Mouse (Mus musculus) lung, adult 2 months (tissue): ENCODE measurements around the gene Tnrc18.

Experiments used
- CTCF ChIP-seq: fragments of 200-500 bp; IDR thresholded peaks from 2 replicates; pipeline ENCODE4 v1.5.1; 2011; ENCODE audit warnings: mild to moderate bottlenecking, low read length, control low read depth; ENCODE audit not compliant: insufficient read depth
- POLR2A ChIP-seq: fragments of 200-500 bp; IDR thresholded peaks from 2 replicates; pipeline ENCODE4 v1.6.1; 2011; ENCODE audit warnings: low read depth, mild to moderate bottlenecking, control low read depth, low read length, borderline replicate concordance; ENCODE audit errors: extremely low read depth

DNA sequence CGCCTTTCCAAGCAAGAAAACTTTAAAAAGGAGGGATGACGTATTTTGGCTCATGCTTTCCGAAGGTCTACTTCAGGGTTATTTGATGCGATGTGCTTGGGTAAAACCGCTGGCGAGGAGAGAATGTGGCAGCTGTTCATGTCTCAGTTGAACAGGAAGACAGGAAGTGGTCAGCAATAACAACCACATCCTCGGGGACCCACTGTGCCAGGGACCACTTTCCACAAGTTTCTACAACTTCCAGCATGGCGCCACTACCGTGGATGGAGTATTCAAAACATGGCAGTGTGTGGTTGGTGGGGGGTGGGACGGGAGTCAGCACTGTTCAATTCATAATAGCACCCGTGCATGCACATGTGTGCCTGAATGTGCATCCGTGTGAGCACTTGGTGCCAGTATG is 87.2 kb downstream of the Tnrc18 start:
- TF ChIP-seq POLR2A (no peak), CTCF (no peak)
